Mouse (Mus musculus) C2C12 (cell line): ENCODE results near the gene Phlpp1. TPM values are rescaled to one million over a fixed set of nuclear protein-coding genes. Genes with fewer than 3 reads are reported as not detected.

Experiments used
- H3K27me3 ChIP-seq: one replicate; pipeline ENCODE4 v1.6.1; 2011; ENCODE audit not compliant: control insufficient read depth, insufficient read depth, insufficient read length
- H3K36me3 ChIP-seq: one replicate; pipeline ENCODE4 v1.6.1; 2011; ENCODE audit not compliant: control insufficient read depth, insufficient read depth
- H3K4me3 ChIP-seq: one replicate; pipeline ENCODE4 v1.5.1; 2011; ENCODE audit warnings: mild to moderate bottlenecking, control low read depth; ENCODE audit not compliant: poor library complexity, insufficient read depth, severe bottlenecking
- H3K79me2 ChIP-seq: one replicate; pipeline ENCODE4 v1.6.1; 2011; ENCODE audit not compliant: control insufficient read depth, insufficient read depth
- H3K79me3 ChIP-seq: one replicate; pipeline ENCODE4 v1.6.1; 2011; ENCODE audit warnings: low read depth, control low read depth
- H3ac ChIP-seq: one replicate; pipeline ENCODE3; 2011; ENCODE audit warnings: low read depth; ENCODE audit not compliant: control insufficient read depth, insufficient read length
- CEBPB ChIP-seq: IDR thresholded peaks from one replicate; pipeline ENCODE4 v1.6.1; 2011; ENCODE audit warnings: low read depth, mild to moderate bottlenecking, control low read depth, moderate library complexity
- CTCF ChIP-seq: IDR thresholded peaks from one replicate; pipeline ENCODE4 v1.5.1; 2011; ENCODE audit not compliant: control insufficient read depth, insufficient read depth, insufficient read length
- FOSL1 ChIP-seq: IDR thresholded peaks from one replicate; pipeline ENCODE4 v1.8.0; 2011; ENCODE audit warnings: mild to moderate bottlenecking, low read length; ENCODE audit not compliant: poor library complexity, insufficient read depth, severe bottlenecking
- MAX ChIP-seq: IDR thresholded peaks from one replicate; pipeline ENCODE4 v1.6.1; 2011; ENCODE audit warnings: mild to moderate bottlenecking, control low read depth
- MYOD1 ChIP-seq: IDR thresholded peaks from one replicate; pipeline ENCODE4 v1.6.1; 2011; ENCODE audit warnings: low read depth; ENCODE audit not compliant: control insufficient read depth, insufficient read length
- MYOG ChIP-seq: IDR thresholded peaks from one replicate; pipeline ENCODE4 v1.6.1; 2011; ENCODE audit not compliant: control insufficient read depth, insufficient read length; ENCODE audit errors: extremely low read depth
- USF1 ChIP-seq: IDR thresholded peaks from one replicate; pipeline ENCODE4 v1.6.1; 2011; ENCODE audit warnings: low read depth, mild to moderate bottlenecking, control low read depth, moderate library complexity
- polyA plus RNA-seq: library from polyadenylated mRNA; unstranded; fragments of >200 nt; fragmentation: generic; extraction: Trizol; gene quantifications from one replicate; pipeline ENCODE4 v1.2.1, GENCODE M21; 2012; ENCODE audit warnings: missing spikeins

Gene Phlpp1
- polyA plus RNA-seq, 1 experiment = 6.3 TPM

DNA sequence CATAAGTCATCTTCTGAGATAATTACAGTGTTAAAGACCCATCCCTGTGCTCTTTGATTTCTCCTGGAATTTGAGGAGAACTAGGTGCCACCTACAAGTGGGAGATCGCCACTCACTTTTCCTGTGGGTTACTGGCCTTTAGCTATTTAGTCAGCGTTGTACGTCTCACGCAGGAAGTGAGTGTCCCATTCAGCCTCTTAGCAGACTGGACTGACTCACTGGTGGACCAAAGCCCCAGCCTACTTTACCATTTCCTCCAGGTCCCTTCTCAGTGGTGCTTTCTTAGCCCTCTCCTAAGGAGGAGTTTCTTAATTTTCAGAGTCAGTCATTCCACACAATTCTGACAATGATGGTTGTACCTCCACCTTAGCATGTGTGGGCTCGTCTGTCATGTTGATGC, 39.6 kb downstream of the Phlpp1 start:
- Histone ChIP-seq H3ac (no peak overlapping the region), H3K36me3 (no peaks in the 10 kb centered on the region), H3K79me2 (peaks cover 77% of the 10 kb centered on the region), H3K79me3 (peaks cover 5% of the 10 kb centered on the region), H3K4me3 (no peak overlapping the region), H3K27me3 (no peaks in the 10 kb centered on the region)
- TF ChIP-seq CTCF (no peak), FOSL1 (no peak), CEBPB (no peak), MYOD1 (no peak), USF1 (no peak), MAX (no peak), MYOG (no peak)

DNA sequence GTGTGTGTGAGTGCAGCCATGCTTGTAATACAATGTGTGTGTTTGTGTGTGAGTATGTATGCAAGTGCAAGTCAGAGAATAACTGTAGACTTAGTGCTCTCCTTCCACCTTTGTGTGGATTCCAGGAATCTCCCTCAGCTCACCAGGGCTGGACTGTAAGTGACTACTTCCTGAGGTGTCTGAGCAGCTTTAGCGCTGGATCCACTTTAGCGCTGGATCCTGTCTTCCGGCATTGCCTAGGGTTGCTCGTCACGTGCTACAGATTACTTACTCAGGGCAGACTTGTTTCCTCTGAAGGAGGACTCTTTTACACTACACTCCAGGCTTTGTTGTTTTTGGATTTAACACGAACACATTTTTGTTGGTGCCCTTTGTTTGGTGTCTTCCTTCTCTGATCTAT, 48.9 kb downstream of the Phlpp1 start:
- peaks cover 69% of the 10 kb centered on the region for H3K79me2 ChIP-seq
- peaks cover 17% of the 10 kb centered on the region for H3K79me3 ChIP-seq
- H3K4me3 ChIP-seq = no peak overlapping the region
- H3K36me3 ChIP-seq = no peaks in the 10 kb centered on the region
- no peak overlapping the region for H3ac ChIP-seq
- H3K27me3 ChIP-seq = no peaks in the 10 kb centered on the region
- no peak for TF ChIP-seq FOSL1
- no peak for TF ChIP-seq USF1
- TF ChIP-seq CTCF = no peak
- no peak for TF ChIP-seq MAX

DNA sequence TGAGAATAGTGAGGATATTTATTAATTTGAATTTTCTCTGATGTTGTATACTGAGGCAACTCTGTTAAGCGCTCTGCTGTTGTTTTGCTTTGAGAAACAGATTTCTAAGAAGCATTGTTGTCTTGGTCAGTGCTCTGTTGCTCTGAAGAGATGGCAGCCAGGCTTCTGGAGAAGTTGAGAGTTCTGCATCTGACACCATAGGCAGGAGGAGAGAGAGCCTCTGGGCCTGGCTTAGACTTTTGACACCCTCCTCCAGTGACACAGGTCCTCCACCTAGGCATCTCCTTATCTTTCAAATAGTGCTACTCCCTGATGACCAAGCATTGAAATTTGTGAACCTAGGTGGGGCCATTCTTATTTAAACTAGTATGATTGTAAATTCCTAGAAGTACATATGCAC, 49.8 kb downstream of the Phlpp1 start:
- Histone ChIP-seq H3K79me3 (peaks cover 17% of the 10 kb centered on the region), H3ac (no peak overlapping the region), H3K4me3 (no peak overlapping the region), H3K27me3 (no peaks in the 10 kb centered on the region), H3K36me3 (no peaks in the 10 kb centered on the region), H3K79me2 (peaks cover 67% of the 10 kb centered on the region)
- TF ChIP-seq CEBPB (no peak), USF1 (no peak), MYOD1 (no peak), CTCF (no peak), FOSL1 (no peak), MYOG (no peak)

DNA sequence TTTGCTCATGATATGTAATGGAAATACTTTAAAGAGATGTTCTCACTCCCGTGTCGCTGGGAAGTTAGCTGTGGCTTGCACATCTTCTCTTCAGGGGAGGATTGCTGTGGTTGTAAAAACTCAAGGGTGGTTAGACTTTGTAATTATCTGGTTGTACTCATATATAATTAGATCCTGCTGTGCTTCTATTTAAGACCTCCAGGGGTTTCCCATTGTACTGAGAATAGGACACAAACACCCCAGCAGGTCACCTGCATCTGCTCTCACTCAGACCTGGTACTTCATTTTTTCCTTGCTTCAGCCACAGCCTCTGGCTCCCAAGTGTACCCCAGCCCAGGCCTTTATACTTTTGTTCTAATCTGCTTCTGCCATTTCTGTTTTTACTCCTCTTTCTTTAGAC, 50.4 kb downstream of the Phlpp1 start:
- Histone ChIP-seq H3K36me3 (no peaks in the 10 kb centered on the region), H3K79me2 (peaks cover 61% of the 10 kb centered on the region), H3ac (no peak overlapping the region), H3K4me3 (no peak overlapping the region), H3K79me3 (peaks cover 17% of the 10 kb centered on the region), H3K27me3 (no peaks in the 10 kb centered on the region)
- TF ChIP-seq CTCF = no peak
- no peak for TF ChIP-seq CEBPB
- no peak for TF ChIP-seq MYOG
- TF ChIP-seq USF1 = no peak
- TF ChIP-seq MAX = no peak
- no peak for TF ChIP-seq MYOD1
- no peak for TF ChIP-seq FOSL1

DNA sequence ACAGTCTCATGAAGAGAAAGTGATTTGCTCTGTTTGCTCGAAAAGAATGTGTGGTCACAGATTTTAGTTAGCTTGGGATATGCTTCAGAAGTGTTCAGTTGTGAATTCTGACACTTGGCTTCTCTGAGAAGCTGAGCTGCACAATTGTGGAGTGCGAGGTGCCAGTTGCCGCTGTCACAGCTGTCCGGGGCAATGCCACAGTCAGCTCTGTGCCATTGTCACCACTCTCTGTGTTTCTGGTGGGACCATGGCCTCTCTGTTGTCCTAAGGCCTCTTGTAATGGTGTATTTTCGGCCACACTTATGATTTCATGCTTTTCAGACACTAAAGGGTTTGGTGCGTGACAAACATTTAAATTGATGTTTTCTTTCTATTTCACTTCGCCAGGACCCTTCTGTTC, 55.1 kb downstream of the Phlpp1 start:
- no peak overlapping the region for H3ac ChIP-seq
- peaks cover 49% of the 10 kb centered on the region for H3K79me2 ChIP-seq
- H3K27me3 ChIP-seq = no peaks in the 10 kb centered on the region
- peaks cover 8% of the 10 kb centered on the region for H3K79me3 ChIP-seq
- no peaks in the 10 kb centered on the region for H3K36me3 ChIP-seq
- no peak overlapping the region for H3K4me3 ChIP-seq
- TF ChIP-seq USF1 (no peak), MYOD1 (no peak), FOSL1 (no peak), MYOG (no peak), CTCF (no peak), CEBPB (no peak), MAX (no peak)

DNA sequence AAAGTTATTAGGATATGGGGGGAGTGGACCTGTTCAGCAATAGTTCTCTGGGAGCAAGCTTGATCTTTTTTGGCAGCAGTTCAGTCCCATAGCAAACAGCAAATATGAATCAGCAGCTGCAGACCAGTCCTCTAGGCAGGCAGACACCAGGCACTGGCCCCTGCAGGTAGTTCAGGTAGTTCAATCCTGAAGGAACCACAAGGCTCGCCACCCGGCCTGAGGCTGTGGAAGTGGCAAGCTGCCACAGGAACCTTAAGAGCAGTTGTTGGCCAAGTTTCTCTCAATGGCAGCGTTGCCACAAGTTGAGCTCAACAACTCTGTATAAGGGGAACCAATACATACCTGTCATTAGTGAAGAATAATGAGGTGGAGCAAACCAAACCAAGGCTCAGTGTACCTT, 58.8 kb downstream of the Phlpp1 start:
- TF ChIP-seq MYOG (no peak), FOSL1 (no peak), USF1 (no peak), CTCF (no peak), MAX (no peak), CEBPB (no peak), MYOD1 (no peak)
- peaks cover 3% of the 10 kb centered on the region for H3K79me3 ChIP-seq
- no peak overlapping the region for H3K4me3 ChIP-seq
- no peaks in the 10 kb centered on the region for H3K27me3 ChIP-seq
- H3K36me3 ChIP-seq = no peaks in the 10 kb centered on the region
- peaks cover 57% of the 10 kb centered on the region for H3K79me2 ChIP-seq
- no peak overlapping the region for H3ac ChIP-seq
